In genomic region chr4:82542656-82543397, GRCm38 (mm10) we compare ENCODE assay signal across 9 mouse cellular contexts.
A peak's percentile ranks its signal among the peaks of the same experiment; 100 is the strongest.
DNase-seq lines count a peak whose midpoint lies in the region; ATAC-seq and TF ChIP-seq lines count a peak whose summit lies in the region.
"Had no signal": no experiment of that assay in that cellular context is flagged by ENCODE, and none has a peak within 500 bp of the region (broad histone marks: within the 10 kb centered on the region; RNA-seq: fewer than 3 reads in every experiment).

No protein-coding gene starts in this region.

- intact Hi-C loops in heart, postnatal 25 days (cut with DNase I), result loop anchor here (2.0 to 10.0 kb wide), 3 partner anchors 406 to 1368 kb away; no protein-coding TSS in a partner anchor

- H3K9ac ChIP-seq in limb, embryonic 14.5 days (ENCODE audit: low read depth, low read length, severe bottlenecking), result no peak overlapping the region
- H3K9ac ChIP-seq in forebrain, postnatal 0 days, result no peak overlapping the region
- H3K9ac ChIP-seq in limb, embryonic 15.5 days, result no peak overlapping the region

- no peak overlapping the region for H3K4me2 ChIP-seq in limb, embryonic 14.5 days (replicated peaks; ENCODE audit: low read depth, low read length, severe bottlenecking)
- 0 out of 2 replicates have a peak overlapping the region, but pooled peaks have one; percentile 6 for H3K4me2 ChIP-seq in forebrain, postnatal 0 days (ENCODE audit: low read depth)
- H3K4me2 ChIP-seq in limb, embryonic 15.5 days, result no peak overlapping the region

- 51% methylated on average over 10 of the region's 10 CpGs for whole genome bisulfite sequencing in limb, embryonic 14.5 days
- 63% methylated on average over 10 of the region's 10 CpGs for WGBS in limb, embryonic 10.5 days
- 51% methylated on average over 10 of the region's 10 CpGs for WGBS in forebrain, postnatal 0 days
- WGBS in limb, embryonic 15.5 days, result 53% methylated on average over 10 of the region's 10 CpGs

- no peak for TF ChIP-seq CTCF in forebrain, postnatal 0 days (IDR thresholded peaks at IDR 0.05; ENCODE audit: low read depth)

- H3K4me1 ChIP-seq in limb, embryonic 14.5 days (ENCODE audit: control insufficient read depth, insufficient read depth, low read length), result peaks cover 32% of the 10 kb centered on the region
- peaks cover 21% of the 10 kb centered on the region for H3K4me1 ChIP-seq in limb, embryonic 10.5 days
- H3K4me1 ChIP-seq in forebrain, postnatal 0 days (ENCODE audit: insufficient read depth), result peaks cover 19% of the 10 kb centered on the region; the same call in 1 of the 2 replicates
- peaks cover 28% of the 10 kb centered on the region for H3K4me1 ChIP-seq in limb, embryonic 15.5 days

- H3K9me3 ChIP-seq in limb, embryonic 14.5 days (ENCODE audit: control insufficient read depth, low read length), result no peaks in the 10 kb centered on the region
- no peaks in the 10 kb centered on the region for H3K9me3 ChIP-seq in limb, embryonic 10.5 days (replicated peaks)
- H3K9me3 ChIP-seq in forebrain, postnatal 0 days (ENCODE audit: low read length), result no peaks in the 10 kb centered on the region
- H3K9me3 ChIP-seq in limb, embryonic 15.5 days, result no peaks in the 10 kb centered on the region

- peak; percentile 66 for DNase-seq in heart, adult 11 months
- no peak for DNase-seq in heart, postnatal 25 days (ENCODE audit: low spot score)
- peak; percentile 41 for DNase-seq in limb, embryonic 14.5 days (ENCODE audit: low spot score)
- DNase-seq in limb, embryonic 10.5 days (ENCODE audit: low spot score), result no peak
- DNase-seq in forebrain, postnatal 0 days, result no peak
- no peak for DNase-seq in retina, postnatal 1 day

- ATAC-seq in limb, embryonic 14.5 days (ENCODE audit: low FRiP score, low read depth), result no peak
- peak; percentile 38; the same call in 1 of the 2 replicates for ATAC-seq in forebrain, postnatal 0 days
- no peak for ATAC-seq in limb, embryonic 15.5 days (ENCODE audit: insufficient number of reproducible peaks, low FRiP score, low TSS enrichment, low read depth)
- ATAC-seq: CD4-positive, CD25-positive, alpha-beta regulatory T cell, adult 4 months had no signal

- TF ChIP-seq POLR2A in limb, embryonic 14.5 days (IDR thresholded peaks at IDR 0.05; ENCODE audit: borderline replicate concordance, extremely low read depth, insufficient read depth, insufficient read length), result no peak

- no peaks in the 10 kb centered on the region for H3K27me3 ChIP-seq in limb, embryonic 14.5 days (ENCODE audit: control insufficient read depth, insufficient read depth, low read length)
- peaks cover 41% of the 10 kb centered on the region for H3K27me3 ChIP-seq in limb, embryonic 10.5 days (ENCODE audit: low read depth, poor library complexity, severe bottlenecking)
- H3K27me3 ChIP-seq in forebrain, postnatal 0 days (ENCODE audit: insufficient read depth, low read length), result no peaks in the 10 kb centered on the region
- H3K27me3 ChIP-seq in limb, embryonic 15.5 days, result no peaks in the 10 kb centered on the region

- H3K4me3 ChIP-seq in limb, embryonic 14.5 days (replicated peaks; ENCODE audit: low read length), result no peak overlapping the region
- H3K4me3 ChIP-seq in limb, embryonic 10.5 days, result no peak overlapping the region
- H3K4me3 ChIP-seq in forebrain, postnatal 0 days (ENCODE audit: low read depth, low read length), result no peak overlapping the region
- H3K4me3 ChIP-seq in limb, embryonic 15.5 days, result no peak overlapping the region

- no peak overlapping the region for H3K27ac ChIP-seq in limb, embryonic 14.5 days (replicated peaks; ENCODE audit: low read depth, low read length)
- H3K27ac ChIP-seq in limb, embryonic 10.5 days, result no peak overlapping the region
- H3K27ac ChIP-seq in forebrain, postnatal 0 days (ENCODE audit: low read depth, low read length), result peak overlapping the region; percentile 31
- peak overlapping the region; percentile 38; the same call in 1 of the 2 replicates for H3K27ac ChIP-seq in limb, embryonic 15.5 days
- H3K27ac ChIP-seq: macrophage had no signal

- H3K36me3 ChIP-seq in limb, embryonic 14.5 days (ENCODE audit: control insufficient read depth, insufficient read depth, low read length), result no peaks in the 10 kb centered on the region
- no peaks in the 10 kb centered on the region for H3K36me3 ChIP-seq in limb, embryonic 10.5 days
- H3K36me3 ChIP-seq in forebrain, postnatal 0 days (ENCODE audit: insufficient read depth), result no peaks in the 10 kb centered on the region
- no peaks in the 10 kb centered on the region for H3K36me3 ChIP-seq in limb, embryonic 15.5 days

Comparison
In these comparisons a context has a peak if more than half of its experiments do, and no peak if none do; other contexts are left out.
1. DNase-seq: peak in heart, adult 11 months (single experiment) and limb, embryonic 14.5 days (single experiment); none in heart, postnatal 25 days (single experiment), limb, embryonic 10.5 days (single experiment), forebrain, postnatal 0 days (single experiment) and retina, postnatal 1 day (single experiment).
2. H3K27ac ChIP-seq: peak in forebrain, postnatal 0 days (single experiment) and limb, embryonic 15.5 days (single experiment); none in limb, embryonic 14.5 days (single experiment) and limb, embryonic 10.5 days (single experiment).